Mouse (Mus musculus): ENCODE measurements around the gene Stat5b. TPM values are rescaled to one million over a fixed set of nuclear protein-coding genes. Genes with fewer than 3 reads are reported as not detected.

Stat5b gene
- polyA plus RNA-seq, 1 experiment from 2014 or later = 16.1 TPM

- H3K4me2 ChIP-seq (replicated peaks; ENCODE audit: low read depth) = no peak overlapping the region
- H3K4me1 ChIP-seq (replicated peaks; ENCODE audit: control insufficient read depth, insufficient read depth) = no peaks in the 10 kb centered on the region
- no peaks in the 10 kb centered on the region for H3K9me3 ChIP-seq (ENCODE audit: control insufficient read depth, low read length)
- H3K9ac ChIP-seq (ENCODE audit: low read length) = no peak overlapping the region
- H3K27ac ChIP-seq (replicated peaks) = no peak overlapping the region
- WGBS = 78% methylated on average over 10 of the region's 10 CpGs
- no peak overlapping the region for H3K4me3 ChIP-seq (ENCODE audit: low read depth, low read length)
- no peak for TF ChIP-seq EP300 (optimal IDR thresholded peaks at IDR 0.05)
- no peak for TF ChIP-seq CTCF (IDR thresholded peaks at IDR 0.05; ENCODE audit: low read depth)
- no peak for ATAC-seq (ENCODE audit: low FRiP score, low TSS enrichment)
- no peaks in the 10 kb centered on the region for H3K27me3 ChIP-seq (ENCODE audit: control insufficient read depth, insufficient read depth, low read length)
- no peak for DNase-seq (ENCODE audit: low spot score)
- no peaks in the 10 kb centered on the region for H3K36me3 ChIP-seq (ENCODE audit: control insufficient read depth, insufficient read depth, low read length)
Measured at GRCm38 (mm10) chr11:100831396-100831795, 19.1 kb downstream of the Stat5b start.

DNA sequence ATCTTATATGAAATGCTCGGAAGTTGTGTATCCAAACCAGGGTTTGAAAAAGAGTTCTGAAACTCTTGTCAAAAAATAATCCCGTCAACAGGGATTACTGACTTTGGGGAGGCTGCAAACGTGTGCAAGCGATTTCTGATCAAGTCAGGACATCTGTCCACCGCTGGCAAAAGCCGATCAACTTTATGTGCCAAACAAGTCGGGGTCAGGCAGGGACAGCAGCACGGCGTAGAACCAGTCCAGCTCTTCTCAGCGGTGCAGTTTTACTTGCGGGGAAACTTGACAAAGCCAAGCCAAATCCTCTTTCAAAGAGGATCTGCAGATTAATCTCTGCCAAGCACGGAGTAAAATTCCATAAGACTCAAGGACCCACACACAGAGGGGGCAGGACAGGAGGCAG, 20.8 kb downstream of the Stat5b start:
- ATAC-seq (ENCODE audit: low FRiP score, low TSS enrichment) = no peak
- Histone ChIP-seq H3K9me3 (ENCODE audit: control insufficient read depth, low read length) (no peaks in the 10 kb centered on the region), H3K27ac (replicated peaks) (no peak overlapping the region), H3K9ac (ENCODE audit: low read length) (no peak overlapping the region), H3K4me3 (ENCODE audit: low read depth, low read length) (no peak overlapping the region), H3K4me1 (replicated peaks; ENCODE audit: control insufficient read depth, insufficient read depth) (no peaks in the 10 kb centered on the region), H3K27me3 (ENCODE audit: control insufficient read depth, insufficient read depth, low read length) (no peaks in the 10 kb centered on the region), H3K4me2 (replicated peaks; ENCODE audit: low read depth) (no peak overlapping the region), H3K36me3 (ENCODE audit: control insufficient read depth, insufficient read depth, low read length) (no peaks in the 10 kb centered on the region)
- 63% methylated on average over 12 of the region's 12 CpGs for WGBS
- TF ChIP-seq EP300 (optimal IDR thresholded peaks at IDR 0.05) (no peak), CTCF (IDR thresholded peaks at IDR 0.05; ENCODE audit: low read depth) (no peak)
- no peak for DNase-seq (ENCODE audit: low spot score)

- no peak overlapping the region for H3K4me2 ChIP-seq (replicated peaks; ENCODE audit: low read depth)
- 0 out of 2 replicates have a peak, but pooled peaks have one; percentile 2 for TF ChIP-seq CTCF (IDR thresholded peaks at IDR 0.05; ENCODE audit: low read depth)
- no peak for TF ChIP-seq EP300 (optimal IDR thresholded peaks at IDR 0.05)
- no peak overlapping the region for H3K4me3 ChIP-seq (ENCODE audit: low read depth, low read length)
- no peak for DNase-seq (ENCODE audit: low spot score)
- no peak overlapping the region for H3K27ac ChIP-seq (replicated peaks)
- H3K36me3 ChIP-seq (ENCODE audit: control insufficient read depth, insufficient read depth, low read length) = no peaks in the 10 kb centered on the region
- H3K27me3 ChIP-seq (ENCODE audit: control insufficient read depth, insufficient read depth, low read length) = no peaks in the 10 kb centered on the region
- no peak for ATAC-seq (ENCODE audit: low FRiP score, low TSS enrichment)
- H3K4me1 ChIP-seq (replicated peaks; ENCODE audit: control insufficient read depth, insufficient read depth) = no peaks in the 10 kb centered on the region
- H3K9ac ChIP-seq (ENCODE audit: low read length) = no peak overlapping the region
- 56% methylated on average over 10 of the region's 10 CpGs for WGBS
- H3K9me3 ChIP-seq (ENCODE audit: control insufficient read depth, low read length) = no peaks in the 10 kb centered on the region
Measured at GRCm38 (mm10) chr11:100828676-100829151, 21.8 kb downstream of the Stat5b start.

GRCm38 (mm10) chr11:100826161-100826866, 24.2 kb downstream of the Stat5b start:
- TF ChIP-seq CTCF (IDR thresholded peaks at IDR 0.05; ENCODE audit: low read depth) = no peak
- TF ChIP-seq EP300 (optimal IDR thresholded peaks at IDR 0.05) = no peak
- DNase-seq (ENCODE audit: low spot score) (no peak), ATAC-seq (ENCODE audit: low FRiP score, low TSS enrichment) (no peak)
- Histone ChIP-seq H3K27me3 (ENCODE audit: control insufficient read depth, insufficient read depth, low read length) (no peaks in the 10 kb centered on the region), H3K36me3 (ENCODE audit: control insufficient read depth, insufficient read depth, low read length) (no peaks in the 10 kb centered on the region), H3K4me1 (replicated peaks; ENCODE audit: control insufficient read depth, insufficient read depth) (no peaks in the 10 kb centered on the region), H3K9me3 (ENCODE audit: control insufficient read depth, low read length) (no peaks in the 10 kb centered on the region), H3K9ac (ENCODE audit: low read length) (no peak overlapping the region), H3K4me2 (replicated peaks; ENCODE audit: low read depth) (no peak overlapping the region), H3K27ac (replicated peaks) (no peak overlapping the region), H3K4me3 (ENCODE audit: low read depth, low read length) (no peak overlapping the region)
- 81% methylated on average over 13 of the region's 13 CpGs for WGBS

DNA sequence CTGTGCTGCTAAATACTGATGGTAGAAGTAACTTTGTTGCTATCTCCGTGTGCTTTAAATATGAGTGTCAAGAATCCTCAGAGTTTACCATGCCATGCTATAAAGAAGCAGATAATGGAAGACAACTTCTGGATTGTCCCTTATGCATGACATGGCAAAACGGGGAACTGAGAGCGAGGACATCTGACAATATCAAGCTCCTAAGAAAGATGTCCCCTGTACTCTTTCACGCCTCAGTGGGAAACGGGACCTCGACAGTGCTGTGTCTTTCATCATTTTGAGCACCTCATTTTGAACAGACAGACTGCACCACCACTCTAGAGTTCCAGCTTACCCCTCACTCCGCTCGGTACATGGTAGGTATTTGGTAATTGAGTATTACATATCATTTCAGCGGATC, 25.1 kb downstream of the Stat5b start:
- Histone ChIP-seq H3K9me3 (ENCODE audit: control insufficient read depth, low read length) (no peaks in the 10 kb centered on the region), H3K4me1 (replicated peaks; ENCODE audit: control insufficient read depth, insufficient read depth) (no peaks in the 10 kb centered on the region), H3K27ac (replicated peaks) (no peak overlapping the region), H3K4me2 (replicated peaks; ENCODE audit: low read depth) (no peak overlapping the region), H3K4me3 (ENCODE audit: low read depth, low read length) (no peak overlapping the region), H3K36me3 (ENCODE audit: control insufficient read depth, insufficient read depth, low read length) (no peaks in the 10 kb centered on the region), H3K9ac (ENCODE audit: low read length) (no peak overlapping the region), H3K27me3 (ENCODE audit: control insufficient read depth, insufficient read depth, low read length) (no peaks in the 10 kb centered on the region)
- WGBS = 85% methylated on average over 9 of the region's 9 CpGs
- DNase-seq (ENCODE audit: low spot score) (no peak), ATAC-seq (ENCODE audit: low FRiP score, low TSS enrichment) (no peak)
- TF ChIP-seq CTCF (IDR thresholded peaks at IDR 0.05; ENCODE audit: low read depth) (no peak), EP300 (optimal IDR thresholded peaks at IDR 0.05) (no peak)

- Histone ChIP-seq H3K36me3 (ENCODE audit: control insufficient read depth, insufficient read depth, low read length) (no peaks in the 10 kb centered on the region), H3K27ac (replicated peaks) (no peak overlapping the region), H3K4me3 (ENCODE audit: low read depth, low read length) (no peak overlapping the region), H3K4me2 (replicated peaks; ENCODE audit: low read depth) (no peak overlapping the region), H3K9me3 (ENCODE audit: control insufficient read depth, low read length) (no peaks in the 10 kb centered on the region), H3K9ac (ENCODE audit: low read length) (no peak overlapping the region), H3K4me1 (replicated peaks; ENCODE audit: control insufficient read depth, insufficient read depth) (no peaks in the 10 kb centered on the region), H3K27me3 (ENCODE audit: control insufficient read depth, insufficient read depth, low read length) (no peaks in the 10 kb centered on the region)
- TF ChIP-seq CTCF (IDR thresholded peaks at IDR 0.05; ENCODE audit: low read depth) (no peak), EP300 (optimal IDR thresholded peaks at IDR 0.05) (no peak)
- WGBS = 78% methylated on average over 7 of the region's 7 CpGs
- no peak for DNase-seq (ENCODE audit: low spot score)
- ATAC-seq (ENCODE audit: low FRiP score, low TSS enrichment) = no peak
Measured at GRCm38 (mm10) chr11:100824496-100824895, 26.0 kb downstream of the Stat5b start.
